Mouse (Mus musculus): ENCODE measurements at regions not wholly inside any gene's neighbourhood (a gene's known extent, or its start where the extent isn't known, plus 50 kb on each side); places are given as distances from the start of the nearest gene placed in this dataset.
"Not testable (repeated sequence)": the region's sequence is repeated elsewhere in the genome, so short reads cannot be mapped to it uniquely, and the experiment has no call there.

- no peak for DNase-seq (ENCODE audit: low spot score)
These were observed 213.2 kb upstream of the Stxbp6 start for GRCm38 (mm10) chr12:45287759-45288158.

GRCm38 (mm10) chr12:45256309-45256708, 181.8 kb upstream of the Stxbp6 start:
- DNase-seq (ENCODE audit: low spot score), result no peak

GRCm38 (mm10) chr12:45211131-45211530, 136.6 kb upstream of the Stxbp6 start:
- DNase-seq (ENCODE audit: low spot score), result no peak

- DNase-seq (ENCODE audit: low spot score), result no peak
These were observed 120.9 kb upstream of the Stxbp6 start for GRCm38 (mm10) chr12:45195304-45195920.

GRCm38 (mm10) chr12:45187149-45187548, 112.6 kb upstream of the Stxbp6 start:
- no peak for DNase-seq (ENCODE audit: low spot score)

- DNase-seq (ENCODE audit: low spot score), result no peak
These were observed 110.0 kb upstream of the Stxbp6 start for GRCm38 (mm10) chr12:45184510-45184909.

- no peak for DNase-seq (ENCODE audit: low spot score)
These were observed 102.9 kb upstream of the Stxbp6 start for GRCm38 (mm10) chr12:45177454-45177853.

GRCm38 (mm10) chr12:45175259-45175658, 100.8 kb upstream of the Stxbp6 start:
- DNase-seq (ENCODE audit: low spot score), result not testable (repeated sequence)

- peak; percentile 39 for DNase-seq (ENCODE audit: low spot score)
These were observed 97.6 kb upstream of the Stxbp6 start for GRCm38 (mm10) chr12:45171927-45172642.

- no peak for DNase-seq (ENCODE audit: low spot score)
These were observed 87.5 kb upstream of the Stxbp6 start for GRCm38 (mm10) chr12:45162011-45162410.

- not testable (repeated sequence) for DNase-seq (ENCODE audit: low spot score)
These were observed 87.1 kb upstream of the Stxbp6 start for GRCm38 (mm10) chr12:45161581-45161980.

GRCm38 (mm10) chr12:45158986-45159385, 84.5 kb upstream of the Stxbp6 start:
- no peak for DNase-seq (ENCODE audit: low spot score)

- no peak for DNase-seq (ENCODE audit: low spot score)
These were observed 63.0 kb upstream of the Stxbp6 start for GRCm38 (mm10) chr12:45137438-45138018.

GRCm38 (mm10) chr12:45133415-45133814, 58.9 kb upstream of the Stxbp6 start:
- no peak for DNase-seq (ENCODE audit: low spot score)

- DNase-seq (ENCODE audit: low spot score), result no peak
These were observed 56.6 kb upstream of the Stxbp6 start for GRCm38 (mm10) chr12:45131139-45131538.

- no peak for DNase-seq (ENCODE audit: low spot score)
These were observed 51.4 kb upstream of the Stxbp6 start for GRCm38 (mm10) chr12:45125866-45126265.

Data from urinary bladder, adult 2 months (tissue).